Mouse (Mus musculus): ENCODE data around the gene Gm1113. TPM values are rescaled to one million over a fixed set of nuclear protein-coding genes. Genes with fewer than 3 reads are reported as not detected.
A peak's percentile ranks its signal among the peaks of the same experiment; 100 is the strongest.

Gm1113 gene
- not detected in 2 replicates for polyA plus RNA-seq (2012; rRNA removed)

GRCm38 (mm10) chr9:35518169-35518568, at the start of gene Gm1113:
Gene Gm1113, minus strand, starts transcription at chr9:35518269.
- WGBS = 81% methylated on average over 3 of the region's 3 CpGs
- no peak for DNase-seq (ENCODE audit: low read depth, low spot score)

GRCm38 (mm10) chr9:35564536-35565240, 46.6 kb upstream of the Gm1113 start:
- DNase-seq (ENCODE audit: low read depth, low spot score) = no peak
- 86% methylated on average over 5 of the region's 5 CpGs for WGBS

- DNase-seq (ENCODE audit: low read depth, low spot score) = no peak
These were observed 43.5 kb upstream of the Gm1113 start for GRCm38 (mm10) chr9:35561583-35561982.

GRCm38 (mm10) chr9:35561076-35561475, 43.0 kb upstream of the Gm1113 start:
- no peak for DNase-seq (ENCODE audit: low read depth, low spot score)
- 97% methylated on average over 11 of the region's 11 CpGs for WGBS

More at GRCm38 (mm10) chr9:35561583-35561982, 43.5 kb upstream of the Gm1113 start:
- 85% methylated on average over 6 of the region's 6 CpGs for WGBS

DNA sequence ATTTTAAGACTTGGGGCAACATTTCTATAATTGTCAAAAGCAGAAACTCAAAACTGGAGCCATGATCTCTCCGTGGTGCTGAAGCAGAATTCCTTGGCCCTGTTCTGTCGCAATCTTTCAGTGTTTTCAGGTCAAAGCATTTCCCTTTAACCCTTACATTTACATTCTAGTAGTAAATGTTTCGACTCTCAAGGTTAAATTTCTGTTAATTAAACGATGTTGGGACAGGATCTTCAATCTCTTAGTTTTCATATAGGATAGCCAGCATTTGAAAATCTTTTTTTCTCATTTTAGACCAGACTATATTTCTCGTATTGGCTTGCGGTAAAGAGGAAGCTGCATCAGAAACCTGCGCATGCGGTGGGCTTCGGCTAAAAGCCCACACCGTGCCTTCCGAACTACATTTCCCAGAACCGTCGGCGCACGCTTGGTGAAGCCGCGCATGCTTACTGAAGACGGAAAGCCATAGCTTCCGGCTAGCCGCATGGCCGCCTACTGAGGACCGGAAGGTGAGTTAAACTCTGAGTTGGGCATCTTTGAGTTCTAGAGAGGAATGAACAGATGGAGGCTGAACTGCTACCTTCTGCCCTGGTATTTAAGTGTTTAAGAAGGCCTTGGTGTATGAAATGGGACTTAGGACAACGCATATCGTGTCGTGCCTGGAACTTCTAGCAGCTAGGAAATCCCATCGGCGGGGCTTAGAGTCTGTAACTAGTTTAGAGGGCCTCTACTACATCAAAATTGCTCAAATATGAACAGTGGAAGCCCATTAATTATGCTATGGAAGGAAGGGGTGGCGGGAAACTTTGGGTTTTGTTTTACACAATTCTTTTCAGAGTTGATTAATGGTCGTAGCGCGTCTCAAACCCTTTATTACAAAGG, 41.2 kb upstream of the Gm1113 start:
- WGBS = 1% methylated on average over 31 of the region's 31 CpGs
- DNase-seq (ENCODE audit: low read depth, low spot score) = peak; percentile 51

GRCm38 (mm10) chr9:35558257-35559008, 40.4 kb upstream of the Gm1113 start, which contains the start of the genes Ddx25 and Pus3:
Gene Ddx25, minus strand, starts transcription at chr9:35558528.
Gene Pus3, plus strand, starts transcription at chr9:35558595.
- WGBS = 2% methylated on average over 59 of the region's 59 CpGs
- DNase-seq (ENCODE audit: low read depth, low spot score) = no peak

GRCm38 (mm10) chr9:35556494-35557102, 38.5 kb upstream of the Gm1113 start:
- WGBS = 74% methylated on average over 12 of the region's 12 CpGs
- DNase-seq (ENCODE audit: low read depth, low spot score) = no peak

DNA sequence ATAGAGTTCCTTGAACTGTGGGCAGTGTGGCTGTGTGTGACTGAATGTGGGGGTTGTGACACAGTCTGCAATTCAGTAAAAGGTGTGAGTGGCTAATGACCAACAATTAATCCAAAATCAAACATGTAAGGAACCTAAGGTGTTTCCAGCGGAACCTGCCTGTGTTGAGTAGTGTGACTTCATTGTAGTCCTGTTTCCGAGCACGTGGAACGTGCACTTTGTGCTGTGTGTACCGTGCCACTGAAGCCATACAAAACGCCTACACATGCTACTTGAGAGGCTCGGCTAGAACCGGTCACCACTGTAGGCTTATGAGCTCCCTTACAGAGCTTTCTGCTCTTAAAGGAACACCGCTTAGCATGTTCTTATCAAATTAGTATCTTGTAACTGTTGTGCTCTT, 30.4 kb upstream of the Gm1113 start:
- WGBS = 75% methylated on average over 9 of the region's 9 CpGs
- DNase-seq (ENCODE audit: low read depth, low spot score) = no peak

GRCm38 (mm10) chr9:35546745-35547144, 28.7 kb upstream of the Gm1113 start:
- DNase-seq (ENCODE audit: low read depth, low spot score) = no peak
- WGBS = 70% methylated on average over 9 of the region's 9 CpGs

DNA sequence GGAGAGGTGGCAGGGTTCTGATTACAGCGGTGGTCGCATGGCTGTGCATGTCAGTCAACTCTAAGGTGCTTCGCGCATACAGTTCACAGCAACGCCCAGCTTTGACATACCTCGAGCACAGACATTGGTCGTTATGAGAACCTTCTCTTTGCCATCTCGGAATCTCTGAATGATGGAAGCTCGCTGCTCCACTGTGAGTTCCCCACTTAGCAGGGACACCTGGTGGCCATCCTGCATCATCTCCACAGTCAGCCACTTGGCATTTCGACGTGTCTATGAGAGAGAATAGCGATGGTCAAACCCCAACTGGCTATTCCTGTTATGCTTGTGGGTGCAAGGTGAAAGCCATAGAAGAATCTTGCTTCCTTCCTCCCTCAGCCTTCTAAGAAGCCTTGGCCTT, 27.6 kb upstream of the Gm1113 start:
- 59% methylated on average over 12 of the region's 12 CpGs for WGBS
- no peak for DNase-seq (ENCODE audit: low read depth, low spot score)

GRCm38 (mm10) chr9:35544666-35545065, 26.6 kb upstream of the Gm1113 start:
- 35% methylated on average over 2 of the region's 2 CpGs for WGBS
- DNase-seq (ENCODE audit: low read depth, low spot score) = no peak

GRCm38 (mm10) chr9:35543099-35543860, 25.2 kb upstream of the Gm1113 start:
- no peak for DNase-seq (ENCODE audit: low read depth, low spot score)
- 81% methylated on average over 14 of the region's 14 CpGs for WGBS

DNA sequence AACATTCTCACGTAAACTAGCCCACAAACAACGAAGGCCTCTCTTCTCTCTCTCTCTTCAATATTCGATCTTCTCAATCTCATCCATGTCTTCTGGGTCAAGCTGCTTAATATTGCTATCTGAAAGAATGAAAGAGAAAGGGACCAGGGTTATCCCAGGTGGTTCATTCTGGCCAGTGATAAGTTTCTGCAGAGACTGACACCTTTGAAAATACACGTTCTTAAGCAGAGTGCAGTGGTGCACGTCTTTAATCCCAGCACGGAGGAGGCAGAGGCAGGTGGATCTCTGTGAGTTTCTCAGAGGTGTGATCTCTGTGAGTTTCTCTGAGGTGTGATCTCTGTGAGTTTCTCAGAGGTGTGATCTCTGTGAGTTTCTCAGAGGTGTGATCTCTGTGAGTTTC, 23.9 kb upstream of the Gm1113 start:
- no peak for DNase-seq (ENCODE audit: low read depth, low spot score)

DNA sequence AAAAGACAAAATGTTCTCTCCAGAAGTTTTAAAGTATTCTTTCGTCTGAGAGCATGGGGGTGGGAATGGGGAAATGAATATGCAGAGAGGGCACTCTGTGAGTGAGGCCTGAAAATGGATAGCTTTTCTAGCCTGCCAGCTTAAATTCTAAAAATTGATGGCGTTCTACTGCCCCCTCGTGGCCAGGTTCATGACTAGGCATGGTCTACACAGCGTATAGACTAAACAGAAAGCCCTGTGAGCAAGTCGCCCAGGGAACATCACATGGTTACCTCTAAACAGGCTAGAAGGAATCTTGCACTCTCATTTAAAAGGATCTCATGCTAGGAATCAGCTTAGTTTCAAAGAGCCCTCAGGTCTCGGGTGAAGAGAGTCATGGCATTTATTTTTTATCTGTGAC, 23.4 kb upstream of the Gm1113 start:
- WGBS = 8% methylated on average over 6 of the region's 6 CpGs
- DNase-seq (ENCODE audit: low read depth, low spot score) = peak; percentile 60

More for the DNA sequence above, 23.9 kb upstream of the Gm1113 start:
- WGBS = 63% methylated on average over 6 of the region's 6 CpGs

DNA sequence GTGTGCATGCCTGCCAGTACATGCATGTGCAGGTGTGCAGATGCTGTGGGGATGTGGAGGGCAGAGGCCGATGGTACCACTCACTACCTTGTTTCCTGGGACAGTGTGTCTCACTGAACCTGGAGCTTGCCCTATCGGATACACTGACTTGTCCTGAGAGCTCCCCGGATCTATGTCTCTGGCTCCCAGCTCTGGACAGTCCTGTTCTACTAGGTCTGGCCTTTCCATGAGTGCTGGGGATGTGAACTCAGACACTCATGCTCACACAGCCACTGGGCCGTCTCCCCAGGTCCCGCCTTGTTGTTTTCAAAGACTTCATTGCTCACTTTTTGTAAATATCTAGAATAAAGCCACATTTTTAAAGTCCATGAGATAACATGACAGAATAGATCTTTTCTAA, 23.0 kb upstream of the Gm1113 start:
- 81% methylated on average over 5 of the region's 5 CpGs for WGBS
- DNase-seq (ENCODE audit: low read depth, low spot score) = no peak

GRCm38 (mm10) chr9:35539001-35539750, 21.1 kb upstream of the Gm1113 start:
- WGBS = 68% methylated on average over 13 of the region's 13 CpGs
- no peak for DNase-seq (ENCODE audit: low read depth, low spot score)

GRCm38 (mm10) chr9:35535876-35536275, 17.8 kb upstream of the Gm1113 start:
- no peak for DNase-seq (ENCODE audit: low read depth, low spot score)
- 52% methylated on average over 4 of the region's 4 CpGs for WGBS

DNA sequence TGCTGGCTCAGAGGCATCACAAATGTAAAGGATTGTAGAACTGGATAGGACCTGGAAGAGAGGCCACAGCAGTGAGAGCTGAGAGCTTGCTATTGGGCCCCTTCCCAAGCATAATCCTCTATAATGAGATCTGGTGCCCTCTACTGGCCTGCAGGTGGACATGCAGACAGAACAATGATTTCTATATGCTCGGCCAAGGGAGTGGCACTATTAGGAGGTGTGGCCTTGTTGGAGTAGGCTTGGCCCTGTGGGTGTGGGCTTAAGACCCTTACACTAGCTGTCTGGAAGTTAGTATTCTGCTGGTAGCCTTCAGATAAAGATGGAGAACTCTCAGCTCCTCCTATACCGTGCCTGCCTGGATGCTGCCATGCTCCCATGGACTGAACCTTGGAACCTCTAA, 17.0 kb upstream of the Gm1113 start:
- no peak for DNase-seq (ENCODE audit: low read depth, low spot score)
- 9% methylated on average over 2 of the region's 2 CpGs for WGBS

Measured in large intestine, adult 2 months (tissue).